Mouse (Mus musculus) small intestine, adult 2 months (tissue): ENCODE measurements at regions not wholly inside any gene's neighbourhood (a gene's known extent, or its start where the extent isn't known, plus 50 kb on each side); places are given as distances from the start of the nearest gene placed in this dataset.

Experiments
- H3K27ac ChIP-seq: fragments of 200-500 bp; 2 replicates; pipeline ENCODE4 v1.5.1; 2012; ENCODE audit warnings: low read depth, low read length, control low read depth, inconsistent platforms; ENCODE audit not compliant: insufficient read depth
- H3K27me3 ChIP-seq: fragments of 200-500 bp; 2 replicates; pipeline ENCODE4 v1.6.1; 2012; ENCODE audit warnings: mild to moderate bottlenecking, moderate library complexity, low read length, inconsistent platforms; ENCODE audit not compliant: control insufficient read depth, insufficient read depth
- H3K36me3 ChIP-seq: fragments of 200-500 bp; 2 replicates; pipeline ENCODE4 v1.6.1; 2012; ENCODE audit warnings: mild to moderate bottlenecking, low read length, control low read depth, inconsistent platforms; ENCODE audit not compliant: control insufficient read depth, insufficient read depth
- H3K4me1 ChIP-seq: fragments of 200-500 bp; 2 replicates; pipeline ENCODE4 v1.6.1; 2012; ENCODE audit warnings: low read length, inconsistent platforms, mixed read lengths; ENCODE audit not compliant: control insufficient read depth, insufficient read depth, insufficient read length
- H3K4me3 ChIP-seq: fragments of 200-500 bp; 2 replicates; pipeline ENCODE4 v1.5.1; 2012; ENCODE audit warnings: low read depth, mild to moderate bottlenecking, control low read depth, inconsistent platforms, low read length, moderate library complexity
- CTCF ChIP-seq: fragments of 200-500 bp; IDR thresholded peaks from 2 replicates; pipeline ENCODE4 v1.5.1; 2012; ENCODE audit warnings: low read depth, mild to moderate bottlenecking, control low read depth, inconsistent platforms, low read length, moderate library complexity, mixed read lengths; ENCODE audit not compliant: insufficient replicate concordance, insufficient read length; ENCODE audit errors: extremely low read depth
- POLR2A ChIP-seq: fragments of 200-500 bp; IDR thresholded peaks from 2 replicates; pipeline ENCODE4 v1.6.1; 2012; ENCODE audit warnings: low read depth, mild to moderate bottlenecking, control low read depth, inconsistent platforms, low read length, moderate library complexity
- WGBS: fragments of 180-500 bp; shearing (Covaris S2); methylation state at CpG from one replicate; pipeline ENCODE4 v1.1.7; 2018; 5-methylcytosine and 5-hydroxymethylcytosine counted together

GRCm38 (mm10) chr7:117971176-117971575 is 144.8 kb downstream of the Rps15a start:
- 29% methylated on average over 1 of the region's 1 CpGs for WGBS
- Histone ChIP-seq H3K4me1 (no peaks in the 10 kb centered on the region), H3K27ac (no peak overlapping the region), H3K36me3 (no peaks in the 10 kb centered on the region), H3K4me3 (no peak overlapping the region), H3K27me3 (no peaks in the 10 kb centered on the region)
- TF ChIP-seq POLR2A (no peak), CTCF (no peak)

DNA sequence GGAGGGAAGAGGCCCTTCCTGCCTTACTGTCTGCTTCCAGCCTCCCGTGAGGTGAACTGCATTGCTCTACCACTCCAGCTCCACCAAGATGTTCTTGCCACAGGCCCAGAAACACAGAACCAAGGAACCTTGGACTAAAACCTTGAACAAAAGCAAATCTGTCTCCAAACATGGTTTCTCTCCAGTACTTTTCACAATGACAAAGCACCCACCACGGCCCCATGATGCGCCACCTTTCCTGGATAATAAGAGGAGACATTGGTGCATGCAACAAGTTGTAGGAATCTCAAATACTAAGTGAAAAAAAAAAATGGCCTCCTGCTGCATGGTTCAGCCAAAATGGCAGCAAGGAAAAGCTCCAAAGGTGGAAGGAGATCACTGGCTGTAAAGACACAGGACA is 172.6 kb downstream of the Rps15a start:
- Histone ChIP-seq H3K27me3 (no peaks in the 10 kb centered on the region), H3K36me3 (no peaks in the 10 kb centered on the region), H3K4me1 (no peaks in the 10 kb centered on the region), H3K27ac (no peak overlapping the region), H3K4me3 (no peak overlapping the region)
- TF ChIP-seq CTCF (no peak), POLR2A (no peak)
- WGBS = 89% methylated on average over 3 of the region's 3 CpGs

- TF ChIP-seq CTCF (no peak), POLR2A (no peak)
- H3K4me1 ChIP-seq = no peaks in the 10 kb centered on the region
- H3K27ac ChIP-seq = no peak overlapping the region
- no peaks in the 10 kb centered on the region for H3K27me3 ChIP-seq
- 72% methylated on average over 7 of the region's 7 CpGs for WGBS
- no peaks in the 10 kb centered on the region for H3K36me3 ChIP-seq
- H3K4me3 ChIP-seq = no peak overlapping the region
Observed at GRCm38 (mm10) chr7:117939618-117940017, 176.4 kb downstream of the Rps15a start.

DNA sequence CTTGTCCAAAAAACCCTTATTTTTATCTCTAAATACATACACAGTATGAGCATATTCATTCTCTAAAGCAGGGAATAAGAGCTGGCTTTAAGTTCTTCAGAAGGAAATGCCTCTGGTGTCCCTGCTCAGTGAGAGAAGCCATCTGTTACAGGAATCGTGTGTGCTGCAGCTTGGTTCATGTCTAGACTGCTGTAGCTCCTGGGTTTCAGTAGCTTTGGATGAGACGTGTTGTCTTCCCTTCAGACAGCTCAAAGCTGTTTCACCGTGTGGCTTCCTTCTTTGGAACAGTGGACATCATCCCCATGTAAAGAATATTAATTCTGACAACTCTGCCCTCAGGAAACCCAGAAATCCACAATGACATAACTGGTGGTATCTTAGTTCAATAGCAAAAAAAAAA is 181.1 kb downstream of the Rps15a start:
- Histone ChIP-seq H3K4me3 (no peak overlapping the region), H3K4me1 (no peaks in the 10 kb centered on the region), H3K27ac (no peak overlapping the region), H3K36me3 (no peaks in the 10 kb centered on the region), H3K27me3 (no peaks in the 10 kb centered on the region)
- TF ChIP-seq POLR2A (no peak), CTCF (no peak)
- WGBS = 68% methylated on average over 3 of the region's 3 CpGs

DNA sequence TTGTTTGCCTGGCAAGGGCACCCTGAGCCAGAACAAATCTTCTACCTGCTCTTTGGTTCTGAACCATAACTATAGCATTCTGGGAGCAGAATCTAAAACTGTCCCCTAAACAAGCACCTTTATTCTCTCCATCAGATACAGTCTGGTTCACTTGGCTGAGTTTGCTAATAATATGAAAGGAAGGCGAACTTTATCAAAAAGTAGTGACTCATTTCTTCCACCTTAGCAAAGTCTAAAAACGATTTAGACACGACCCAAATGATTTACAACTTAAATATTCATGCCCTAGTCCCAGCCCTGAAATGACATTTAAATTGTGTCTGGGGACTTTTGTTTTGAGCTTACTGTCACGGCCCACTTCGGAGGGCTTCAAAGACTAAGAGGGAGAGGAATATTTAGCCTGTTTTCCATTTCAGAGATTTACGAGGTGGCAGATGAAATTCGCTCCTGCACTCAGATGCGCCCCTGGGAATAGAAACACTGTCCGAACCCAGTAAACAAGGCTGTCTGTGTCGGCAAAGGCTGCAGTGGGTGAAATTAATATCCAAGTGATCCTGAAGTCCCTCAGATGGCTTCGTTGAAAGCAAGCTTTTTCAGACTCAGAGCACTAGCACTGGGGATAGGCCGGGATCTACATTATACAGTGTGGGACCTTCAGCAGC is 184.6 kb downstream of the Rps15a start:
- TF ChIP-seq CTCF (no peak), POLR2A (no peak)
- Histone ChIP-seq H3K36me3 (no peaks in the 10 kb centered on the region), H3K4me3 (no peak overlapping the region), H3K27ac (no peak overlapping the region), H3K4me1 (no peaks in the 10 kb centered on the region), H3K27me3 (no peaks in the 10 kb centered on the region)
- 66% methylated on average over 12 of the region's 12 CpGs for WGBS

DNA sequence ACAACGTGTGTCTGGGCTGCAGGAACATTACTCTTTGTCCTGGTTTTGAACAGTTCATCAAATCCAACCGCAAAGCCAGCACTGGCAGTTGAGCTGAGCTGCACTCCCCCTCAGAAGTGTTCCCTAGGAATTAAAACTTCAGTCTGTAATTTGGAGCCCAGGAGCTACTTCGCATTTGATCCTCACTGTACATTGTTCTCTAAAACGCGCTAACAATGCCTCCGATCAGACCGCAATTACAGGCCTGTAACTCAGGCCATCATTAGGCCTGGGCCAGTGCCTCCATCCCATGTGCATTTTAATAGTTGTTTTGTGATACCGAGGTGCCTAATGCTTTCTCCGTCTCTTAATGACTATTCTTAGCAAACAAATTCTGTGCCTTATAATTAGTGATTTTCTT is 185.6 kb downstream of the Rps15a start:
- Histone ChIP-seq H3K36me3 (no peaks in the 10 kb centered on the region), H3K27ac (no peak overlapping the region), H3K4me3 (no peak overlapping the region), H3K4me1 (no peaks in the 10 kb centered on the region), H3K27me3 (no peaks in the 10 kb centered on the region)
- 87% methylated on average over 9 of the region's 9 CpGs for whole genome bisulfite sequencing
- TF ChIP-seq POLR2A (no peak), CTCF (no peak)

DNA sequence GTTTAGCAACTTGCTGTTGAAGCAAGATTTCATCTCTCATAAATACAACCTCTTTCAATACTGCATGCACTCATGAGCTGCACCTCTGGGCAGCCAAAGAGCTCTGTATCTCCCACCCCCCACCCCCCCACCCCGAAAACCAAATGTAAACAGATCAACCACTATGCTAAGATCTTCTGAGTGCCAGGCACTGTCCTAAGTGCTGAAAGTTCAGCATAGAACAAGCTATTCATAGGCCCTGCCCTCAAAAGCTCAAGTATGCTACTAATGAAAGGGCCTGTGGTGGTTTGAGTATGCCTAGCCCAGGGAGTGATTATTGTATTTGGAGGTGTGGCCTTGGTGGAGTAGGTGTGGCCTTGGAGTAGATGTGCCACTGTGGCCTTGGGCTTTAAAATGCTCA is 189.6 kb downstream of the Rps15a start:
- TF ChIP-seq CTCF = no peak
- TF ChIP-seq POLR2A = no peak
- Histone ChIP-seq H3K4me1 (no peaks in the 10 kb centered on the region), H3K36me3 (no peaks in the 10 kb centered on the region), H3K27me3 (no peaks in the 10 kb centered on the region), H3K4me3 (no peak overlapping the region), H3K27ac (no peak overlapping the region)
- WGBS = 17% methylated on average over 1 of the region's 1 CpGs
